Mouse (Mus musculus) ZHBTc4 (cell line): ENCODE results near the gene Trim44.

Experiments
- DNase-seq: peaks from one replicate; pipeline ENCODE4 v3.0.0-alpha.2; 2011; ENCODE audit warnings: low read depth, low spot score

Gene Trim44

DNA sequence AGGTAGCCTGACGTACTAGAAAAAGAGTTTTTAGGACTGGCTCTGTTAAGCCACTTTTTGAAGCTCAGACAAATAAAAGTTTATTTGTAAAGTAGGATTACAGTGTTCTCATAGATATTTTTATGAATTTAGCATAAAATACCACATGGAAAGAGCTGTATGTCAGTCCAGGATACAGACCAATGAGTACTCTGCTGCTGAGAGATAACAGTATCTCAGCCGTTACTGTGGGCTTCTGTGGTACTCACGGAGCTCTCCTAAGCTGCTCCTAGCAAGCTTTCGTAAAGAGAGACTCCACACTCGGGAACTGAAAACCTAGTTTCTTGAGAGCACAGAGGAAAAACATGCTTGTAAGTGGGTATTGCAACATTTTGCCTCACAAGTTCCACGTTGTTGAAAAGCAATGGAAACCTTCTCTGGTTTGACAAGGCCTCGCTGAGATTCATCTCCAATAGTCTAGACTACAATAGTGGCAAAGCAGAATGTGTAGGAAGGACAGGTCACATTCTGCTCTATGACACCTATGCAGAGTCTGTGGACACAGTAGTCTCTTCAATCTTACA, 41.6 kb downstream of the Trim44 start:
- DNase-seq: no peak

- DNase-seq: no peak
Measured at GRCm38 (mm10) chr2:102364565-102365200, 42.9 kb downstream of the Trim44 start.

GRCm38 (mm10) chr2:102362896-102363530, 44.6 kb downstream of the Trim44 start:
- DNase-seq: no peak

- no peak for DNase-seq
Measured at GRCm38 (mm10) chr2:102362266-102362665, 45.4 kb downstream of the Trim44 start.

DNA sequence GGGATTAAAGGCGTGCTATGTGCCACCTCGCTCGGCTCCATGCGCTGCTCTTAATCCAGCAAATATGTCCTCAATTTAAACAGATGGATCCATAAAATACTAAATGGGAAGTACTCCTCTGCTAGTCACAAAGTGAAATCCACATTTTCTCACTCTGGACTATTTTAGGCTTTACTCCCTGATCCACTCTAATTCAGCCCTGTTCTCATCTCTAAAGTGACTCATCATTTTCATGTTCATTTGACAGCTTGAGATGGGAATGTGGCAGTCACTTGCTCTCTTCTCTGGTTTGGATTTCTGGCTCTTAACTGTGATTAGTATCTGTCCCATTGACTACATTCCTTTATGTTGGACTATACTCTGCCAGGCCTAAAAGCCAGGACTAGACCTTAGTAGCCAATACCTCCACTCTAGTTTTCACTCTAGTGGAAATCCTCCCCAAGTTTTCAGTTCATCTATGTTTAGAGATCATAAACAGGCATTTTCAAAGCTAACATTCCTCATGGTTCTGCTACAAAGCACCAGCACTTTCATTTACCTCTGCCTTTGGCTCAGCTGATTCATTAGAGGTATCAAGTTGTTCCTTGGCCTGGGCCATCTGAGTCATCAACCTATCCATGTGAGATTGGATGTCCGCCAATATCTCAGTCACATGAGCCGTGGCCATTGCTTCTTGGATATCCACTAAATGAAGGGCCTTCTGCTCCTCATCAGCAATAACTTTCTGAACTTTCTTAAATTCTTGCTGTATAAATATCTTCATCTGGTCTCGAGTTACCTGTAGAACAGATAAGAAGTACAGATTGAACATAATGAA, 50.5 kb downstream of the Trim44 start:
- DNase-seq: no peak

GRCm38 (mm10) chr2:102354076-102354475, 53.6 kb downstream of the Trim44 start:
- DNase-seq: no peak

DNA sequence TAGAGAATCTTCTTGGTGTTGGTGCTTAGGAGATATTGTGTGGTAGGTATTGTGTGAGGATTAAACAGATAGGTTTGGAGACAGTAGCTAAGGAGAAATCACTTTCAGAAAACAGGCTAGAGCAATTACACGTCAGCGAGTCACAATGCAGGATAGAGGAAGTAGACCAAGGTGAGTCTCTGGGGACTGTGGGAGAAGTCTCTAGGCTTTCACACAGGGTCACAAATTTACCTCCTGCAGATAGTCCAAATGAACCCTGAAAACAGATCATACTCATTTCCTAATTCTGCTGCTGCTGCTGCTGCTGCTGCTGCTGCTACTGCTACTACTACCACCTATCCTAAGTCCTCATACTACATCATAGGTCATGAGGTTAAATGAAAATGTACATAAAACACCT, 66.2 kb downstream of the Trim44 start:
- no peak for DNase-seq

- DNase-seq: no peak
Measured at GRCm38 (mm10) chr2:102336816-102337215, 70.8 kb downstream of the Trim44 start.

DNA sequence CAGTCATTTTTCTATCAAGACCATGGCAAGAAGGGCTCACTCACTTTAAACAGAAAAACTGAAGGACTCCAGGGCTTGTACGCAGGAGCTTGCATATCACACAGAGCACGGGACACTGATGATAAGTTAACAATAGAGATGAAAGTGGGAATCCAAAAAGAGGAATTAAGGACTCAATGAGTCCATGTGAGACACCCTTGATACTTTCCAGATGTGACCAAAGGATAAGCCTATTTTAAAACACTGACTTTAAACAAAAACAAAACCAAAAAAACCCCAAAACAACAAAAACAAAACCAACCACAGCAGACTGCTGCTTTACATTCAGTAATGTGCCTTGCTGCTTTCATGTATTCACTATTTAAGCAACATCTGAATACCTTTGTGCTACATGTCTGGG, 75.7 kb downstream of the Trim44 start:
- DNase-seq: no peak

DNA sequence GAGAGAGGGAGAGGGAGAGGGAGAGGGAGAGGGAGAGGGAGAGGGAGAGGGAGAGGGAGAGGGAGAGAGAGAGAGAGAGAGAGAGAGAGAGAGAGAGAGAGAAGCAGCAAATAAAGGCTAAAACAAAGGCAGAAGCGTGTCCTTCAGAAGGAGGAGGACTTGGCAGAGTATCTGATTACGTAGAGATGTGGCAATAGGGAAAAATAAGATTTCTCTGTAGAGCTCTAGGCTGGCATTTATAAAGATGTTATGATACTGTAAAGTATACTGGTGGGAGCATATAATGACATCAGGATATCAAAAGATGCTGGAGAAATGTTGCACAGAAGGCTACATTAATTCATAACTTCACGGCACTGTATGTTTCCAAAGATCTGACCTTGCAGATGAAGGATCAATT, 76.5 kb downstream of the Trim44 start:
- no peak for DNase-seq

DNA sequence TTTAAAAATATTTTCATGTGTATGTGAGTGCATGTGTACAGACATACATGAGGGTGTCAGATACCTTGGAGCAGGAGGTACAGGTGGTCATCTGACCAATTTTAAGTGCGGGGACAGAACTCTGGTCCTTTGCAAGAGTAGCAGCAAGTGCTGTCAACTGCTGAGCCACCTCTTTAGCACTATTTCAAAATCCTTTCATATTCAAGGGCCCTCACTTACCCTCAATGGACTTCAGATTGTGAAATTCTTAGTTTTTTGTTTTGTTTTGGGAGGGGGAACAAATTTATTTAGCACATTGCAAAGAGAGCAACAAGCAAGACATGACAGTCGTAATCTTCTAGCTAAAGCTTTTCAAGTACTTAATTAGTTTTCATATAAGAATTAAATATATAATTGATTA, 81.7 kb downstream of the Trim44 start:
- no peak for DNase-seq

DNA sequence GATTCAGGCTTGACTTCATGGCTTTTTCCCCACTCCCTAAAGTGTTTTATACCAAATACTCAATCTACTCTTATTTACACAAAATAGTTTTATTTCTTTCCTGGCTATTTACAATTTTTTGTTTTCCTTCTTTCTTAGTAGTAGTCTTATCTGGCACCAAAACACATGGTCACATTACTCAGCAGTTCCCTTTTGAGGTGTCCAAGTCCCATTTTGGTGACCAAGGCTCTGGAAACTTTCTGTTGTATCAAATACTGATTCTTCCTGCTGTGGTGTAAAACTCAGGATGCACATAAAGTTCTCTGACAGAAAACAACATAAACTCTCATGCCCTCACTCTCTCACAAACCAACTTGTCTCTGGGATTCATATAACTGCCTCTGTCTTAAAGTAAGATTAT, 83.3 kb downstream of the Trim44 start:
- no peak for DNase-seq

- DNase-seq: no peak
Measured at GRCm38 (mm10) chr2:102316540-102316939, 91.1 kb downstream of the Trim44 start.

DNA sequence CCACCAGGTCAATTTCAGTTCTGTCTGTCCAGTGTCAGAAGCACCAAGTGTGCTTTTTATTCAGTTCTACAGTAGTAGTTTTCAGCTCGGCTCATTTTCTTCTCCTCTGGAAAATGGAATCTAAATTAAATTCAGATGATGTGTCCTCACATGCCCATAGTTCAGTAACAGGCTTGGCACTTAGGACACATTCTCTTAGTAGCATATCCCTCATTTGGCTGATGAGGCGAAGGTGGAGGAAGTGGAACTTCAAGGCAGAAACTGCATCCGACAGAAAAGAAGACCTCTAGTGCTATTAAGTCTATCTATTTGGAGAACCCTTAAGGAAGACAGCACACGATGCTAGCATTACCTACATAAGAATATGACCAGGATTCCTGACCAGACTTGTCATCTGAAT, 92.5 kb downstream of the Trim44 start:
- DNase-seq: no peak

GRCm38 (mm10) chr2:102314610-102315009, 93.0 kb downstream of the Trim44 start:
- DNase-seq: no peak

GRCm38 (mm10) chr2:102314068-102314467, 93.6 kb downstream of the Trim44 start:
- no peak for DNase-seq

GRCm38 (mm10) chr2:102312903-102313302, 94.7 kb downstream of the Trim44 start:
- DNase-seq: no peak

DNA sequence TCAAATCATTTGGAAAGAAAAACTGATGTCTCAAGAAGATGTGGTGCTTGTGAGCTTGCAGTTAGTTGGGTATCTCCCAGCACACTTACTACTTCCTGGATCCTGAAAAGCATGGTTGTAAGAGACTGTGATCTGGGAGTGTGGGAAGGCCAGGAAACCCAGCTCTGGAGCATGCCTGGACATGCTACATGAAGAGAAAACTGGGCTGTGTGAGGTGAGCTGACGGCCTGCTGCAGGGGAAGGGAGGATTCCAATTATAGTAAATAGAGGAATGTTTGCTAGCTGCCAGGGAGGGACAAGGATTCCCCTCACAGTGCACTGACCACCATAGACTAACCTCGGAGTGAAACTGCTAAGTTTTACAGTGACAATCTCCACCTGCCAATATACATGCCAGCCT, 104.4 kb downstream of the Trim44 start:
- DNase-seq: peak; percentile 13

GRCm38 (mm10) chr2:102302532-102302931, 105.1 kb downstream of the Trim44 start:
- DNase-seq: no peak

DNA sequence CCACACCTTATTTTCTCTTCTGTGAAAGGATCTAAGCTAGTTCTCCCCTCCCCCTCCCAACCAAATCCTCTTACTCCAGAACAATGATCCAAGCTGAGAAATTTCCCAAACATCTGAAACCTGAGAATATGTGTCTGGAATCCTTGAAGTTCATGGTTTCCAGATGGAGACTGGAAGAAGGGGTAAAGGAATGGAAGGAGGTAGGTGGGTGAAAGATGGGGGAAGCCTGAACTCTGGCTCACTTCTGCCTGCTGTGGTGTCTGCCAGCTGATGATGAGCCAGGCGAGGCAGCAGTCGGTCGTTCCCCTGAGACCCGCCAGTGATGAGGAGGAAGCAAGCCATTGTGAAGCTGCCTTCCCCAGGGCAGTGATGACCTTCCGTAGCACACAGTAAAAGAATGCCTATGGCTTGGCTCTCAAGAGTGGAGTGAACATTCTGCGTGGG, 112.8 kb downstream of the Trim44 start:
- no peak for DNase-seq

GRCm38 (mm10) chr2:102293181-102293580, 114.4 kb downstream of the Trim44 start:
- no peak for DNase-seq

- no peak for DNase-seq
Measured at GRCm38 (mm10) chr2:102292051-102292450, 115.6 kb downstream of the Trim44 start.
